Mouse (Mus musculus): ENCODE results near the gene Gm1673.
A peak's percentile ranks its signal among the peaks of the same experiment; 100 is the strongest.
"Not testable (repeated sequence)": the region's sequence is repeated elsewhere in the genome, so short reads cannot be mapped to it uniquely, and the experiment has no call there.

Gm1673 gene

DNA sequence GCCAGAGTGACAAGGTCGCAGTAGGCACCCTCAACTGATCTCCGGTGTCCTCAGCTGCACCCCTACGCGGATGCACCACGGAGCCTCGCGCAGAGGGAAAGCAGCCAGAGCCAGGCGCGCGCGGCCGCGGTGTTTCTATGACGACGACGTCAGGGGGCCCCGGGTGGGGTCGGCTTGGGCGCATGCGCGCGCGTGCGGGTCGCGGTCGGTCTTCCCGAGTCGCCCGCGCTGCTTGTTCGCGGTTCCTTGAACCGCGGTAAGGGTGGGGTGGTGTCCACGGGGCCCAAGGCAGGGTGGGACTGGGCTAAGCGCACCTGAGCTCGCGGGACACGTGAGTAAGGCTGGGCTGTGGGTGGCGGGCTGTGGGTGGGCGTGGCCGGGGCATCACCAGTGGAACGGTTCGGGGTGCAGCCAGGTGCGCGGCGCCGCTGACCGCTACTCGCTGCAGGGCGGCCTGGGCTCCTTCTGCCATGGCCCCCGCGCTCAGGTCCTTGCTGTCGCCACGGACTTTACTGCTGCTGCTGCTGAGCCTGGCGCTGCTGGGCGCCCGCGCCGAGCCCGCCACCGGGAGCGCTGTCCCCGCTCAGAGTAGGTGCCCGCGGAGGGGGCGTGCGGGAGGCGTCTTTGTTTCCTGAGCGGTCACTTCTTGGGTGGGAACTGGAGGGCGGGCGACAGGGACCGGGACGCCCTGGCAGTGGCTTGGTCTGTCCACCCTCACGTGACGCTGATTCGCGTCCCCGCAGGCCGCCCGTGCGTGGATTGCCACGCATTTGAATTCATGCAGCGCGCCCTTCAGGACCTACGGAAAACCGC lies at the start of gene Gm1673:
Gene Gm1673, plus strand, starts transcription at position 125 of the 813 bp plus-strand sequence.
- DNase-seq (ENCODE audit: low read depth, low spot score) = peak; percentile 83

DNA sequence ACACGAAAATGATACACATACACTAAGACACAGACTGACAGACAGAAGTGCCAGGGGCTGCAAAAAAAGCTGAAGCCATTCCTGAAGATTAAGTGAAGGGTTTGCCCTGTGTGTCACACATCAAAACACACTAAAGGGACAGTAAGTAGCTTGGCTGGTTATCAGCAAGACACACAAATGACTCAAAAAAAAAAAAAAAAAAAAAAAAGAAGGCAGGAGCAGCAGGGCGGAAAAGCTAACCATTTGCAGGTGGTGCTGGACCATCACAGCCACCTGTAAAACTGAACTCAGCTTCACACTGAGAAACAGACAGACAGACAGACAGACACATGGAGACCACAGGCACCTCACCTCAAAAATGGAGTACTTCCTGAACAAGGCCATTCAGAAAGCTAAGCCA lies 49.2 kb upstream of the Gm1673 start:
- DNase-seq (ENCODE audit: low read depth, low spot score) = no peak

DNA sequence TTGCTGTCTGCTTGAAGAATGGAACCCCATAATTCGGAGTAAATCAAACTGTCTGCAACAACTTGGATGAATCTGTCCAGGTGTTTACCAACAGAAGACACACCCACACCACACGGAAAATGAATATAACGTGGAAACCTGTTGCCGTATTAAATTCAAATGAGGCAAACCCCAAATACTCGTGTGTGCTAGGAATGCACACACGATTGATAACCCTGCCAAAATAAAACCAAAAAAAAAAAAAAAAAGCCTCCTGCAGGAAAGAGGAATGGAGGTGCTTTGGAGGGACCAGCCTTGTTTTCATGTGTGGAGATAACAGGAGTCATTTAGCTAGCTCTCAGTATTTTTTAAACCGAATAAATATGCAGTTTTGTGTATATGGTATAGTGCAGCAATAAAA lies 48.4 kb upstream of the Gm1673 start:
- DNase-seq (ENCODE audit: low read depth, low spot score) = no peak

DNA sequence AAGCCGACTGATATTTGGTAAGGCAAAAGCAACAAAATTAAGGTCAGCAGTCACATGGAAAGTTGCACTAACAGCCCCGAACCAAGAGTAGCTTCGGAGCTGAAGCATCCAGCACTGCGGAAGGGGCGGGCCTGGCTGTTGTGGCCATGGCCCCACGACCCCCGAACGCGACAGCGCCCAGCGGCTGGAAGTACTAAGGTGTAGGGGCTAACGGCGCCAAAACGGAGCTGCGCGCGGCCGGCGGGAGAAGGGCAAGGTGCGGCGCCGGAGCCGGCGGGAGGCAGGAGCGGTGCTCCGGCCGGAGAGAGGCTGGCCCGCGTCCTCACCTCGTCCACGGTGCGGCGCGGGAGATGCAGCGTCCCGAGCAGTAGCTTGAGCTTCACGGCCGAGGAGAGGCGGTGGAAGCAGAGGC lies 47.5 kb upstream of the Gm1673 start:
- peak; percentile 30 for DNase-seq (ENCODE audit: low read depth, low spot score)

DNA sequence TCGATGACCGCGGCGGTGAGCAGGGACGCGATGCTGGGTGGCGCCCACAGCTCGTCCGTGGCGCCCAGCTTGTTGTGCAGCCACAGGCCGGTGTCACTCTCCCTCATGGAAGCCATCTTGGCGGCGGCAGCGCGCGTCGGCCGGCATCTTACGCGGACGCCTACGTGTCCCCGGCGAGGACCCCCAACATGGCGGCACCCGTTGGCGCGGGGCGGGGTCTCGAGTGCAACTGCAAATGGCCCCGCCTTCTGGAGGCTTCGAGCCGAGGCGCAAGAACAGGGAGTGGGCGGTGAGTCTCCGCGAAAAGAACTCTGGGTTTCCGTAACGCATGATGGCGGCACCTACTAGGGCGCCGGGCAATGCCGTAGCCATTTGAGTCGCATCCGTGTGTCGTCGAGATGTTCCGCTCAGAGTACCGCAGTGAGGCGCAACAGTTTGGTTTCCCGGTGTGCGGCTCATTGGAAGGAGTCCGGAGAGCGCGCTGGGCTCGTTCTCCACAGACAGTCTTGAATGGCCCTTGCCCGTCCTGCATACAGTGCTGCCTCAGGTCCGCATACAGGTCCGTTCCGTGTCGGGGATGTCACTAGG lies 47.0 kb upstream of the Gm1673 start, which contains the start of gene Nelfa:
Gene Nelfa, minus strand, starts transcription at position 294 of the 588 bp plus-strand sequence.
- peak; percentile 98 for DNase-seq (ENCODE audit: low read depth, low spot score)

DNA sequence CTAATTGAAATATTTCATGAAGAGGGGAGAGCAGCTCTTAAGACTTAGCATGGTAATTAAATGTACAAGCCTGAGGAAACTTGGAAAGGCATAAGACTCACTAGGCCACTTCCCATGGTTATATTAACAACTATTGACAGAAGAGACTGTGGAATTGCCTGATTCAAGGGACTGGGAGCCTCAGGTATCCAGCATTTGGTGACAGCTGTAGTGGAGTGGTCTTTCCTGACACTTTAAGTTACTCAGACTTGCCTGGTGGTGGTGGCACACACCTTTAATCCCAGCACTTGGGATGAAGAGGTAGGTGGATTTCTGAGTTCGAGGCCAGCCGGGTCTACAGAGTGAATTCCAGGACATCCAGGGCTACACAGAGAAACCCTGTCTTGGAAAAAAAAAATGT lies 46.0 kb upstream of the Gm1673 start:
- no peak for DNase-seq (ENCODE audit: low read depth, low spot score)

DNA sequence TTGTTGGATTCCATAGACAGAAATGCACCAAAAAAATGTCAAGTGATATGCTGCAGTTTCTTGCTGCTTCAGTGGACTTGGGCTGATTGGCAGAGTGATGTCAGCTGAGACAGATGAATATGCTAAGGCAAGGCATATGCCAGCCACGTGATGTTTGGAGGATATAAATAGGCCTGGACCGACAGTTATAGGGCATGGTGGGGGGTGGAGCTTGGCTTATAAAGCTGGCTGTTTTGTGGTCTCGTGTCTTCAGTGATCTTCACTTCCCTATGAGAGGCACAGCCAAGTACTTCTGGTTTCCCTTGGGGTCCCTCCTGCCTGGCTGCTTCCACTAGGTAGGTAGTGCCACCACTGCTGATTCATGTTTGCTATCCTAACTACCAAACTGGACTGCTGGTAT lies 44.8 kb upstream of the Gm1673 start:
- no peak for DNase-seq (ENCODE audit: low read depth, low spot score)

DNA sequence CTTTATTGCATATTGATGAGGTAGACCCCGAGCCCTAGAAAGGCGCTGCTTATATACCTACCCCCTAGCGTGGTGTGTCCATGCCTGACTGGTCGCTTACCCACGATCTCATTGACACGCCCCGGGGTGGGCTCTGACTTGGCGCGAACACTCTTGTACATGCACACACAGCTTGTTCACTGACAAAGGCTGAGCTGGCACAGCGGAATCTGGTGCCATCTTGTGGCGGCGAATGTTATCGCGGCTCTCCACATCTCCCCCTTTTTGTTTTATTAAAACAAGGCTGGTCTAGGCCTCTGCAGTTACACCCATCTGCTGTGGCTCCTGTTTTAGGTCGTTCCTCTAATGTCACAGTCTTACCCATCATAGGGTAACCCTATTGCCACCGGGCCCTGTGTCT lies 36.2 kb upstream of the Gm1673 start:
- not testable (repeated sequence) for DNase-seq (ENCODE audit: low read depth, low spot score)

DNA sequence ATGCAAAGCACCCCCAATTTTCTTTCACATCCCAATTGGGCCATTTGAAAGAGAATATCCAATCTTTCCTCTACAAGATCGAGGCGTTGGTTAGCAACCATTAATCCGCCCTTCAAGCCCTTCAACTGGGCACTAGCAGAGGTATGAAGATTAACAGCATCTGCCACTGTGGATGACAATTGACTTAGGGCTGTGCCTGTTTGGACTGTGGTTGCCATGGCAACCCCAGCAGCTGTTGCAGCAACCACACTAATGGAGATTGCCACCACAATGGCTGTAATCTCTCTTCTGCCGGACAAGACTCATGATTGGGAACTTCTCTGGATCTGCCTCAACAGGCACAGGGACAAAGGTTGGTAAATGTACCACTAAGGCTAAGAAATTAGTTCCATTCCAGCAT lies 34.9 kb upstream of the Gm1673 start:
- DNase-seq (ENCODE audit: low read depth, low spot score) = peak; percentile 16

DNA sequence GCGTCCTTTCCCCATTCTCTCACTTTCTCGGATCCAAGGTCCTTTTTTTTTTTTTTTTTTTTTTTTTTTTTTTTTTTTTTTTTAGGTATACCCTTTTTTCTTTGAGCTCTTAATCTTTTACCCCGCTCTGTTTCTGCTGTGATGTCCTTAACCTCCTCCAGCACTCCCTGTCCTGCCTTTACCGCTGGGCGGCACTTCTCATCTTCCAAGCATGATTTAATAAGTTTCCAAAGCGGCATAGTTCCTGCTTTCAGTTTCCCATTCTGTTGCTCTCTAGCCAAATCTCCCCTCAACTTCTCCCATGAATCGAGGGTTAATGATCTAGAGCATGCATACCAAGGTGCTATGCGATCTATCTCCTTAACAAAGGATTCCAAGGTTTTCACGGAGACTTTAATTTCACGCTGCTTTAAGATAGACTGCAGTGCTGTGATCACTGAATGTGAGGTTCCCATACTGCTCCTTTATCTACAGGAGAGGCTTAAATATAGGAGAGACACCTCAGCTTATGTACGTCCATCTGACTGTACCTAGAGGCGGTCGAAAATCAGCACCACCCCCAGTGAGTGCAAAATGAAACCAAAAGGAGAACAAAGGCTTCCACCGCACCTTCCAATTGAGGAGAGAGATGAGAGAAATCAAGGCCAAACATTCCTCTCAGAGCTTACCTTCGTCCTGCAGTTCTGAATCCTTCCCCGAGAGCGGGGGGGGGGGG lies 29.6 kb upstream of the Gm1673 start:
- DNase-seq (ENCODE audit: low read depth, low spot score) = no peak

DNA sequence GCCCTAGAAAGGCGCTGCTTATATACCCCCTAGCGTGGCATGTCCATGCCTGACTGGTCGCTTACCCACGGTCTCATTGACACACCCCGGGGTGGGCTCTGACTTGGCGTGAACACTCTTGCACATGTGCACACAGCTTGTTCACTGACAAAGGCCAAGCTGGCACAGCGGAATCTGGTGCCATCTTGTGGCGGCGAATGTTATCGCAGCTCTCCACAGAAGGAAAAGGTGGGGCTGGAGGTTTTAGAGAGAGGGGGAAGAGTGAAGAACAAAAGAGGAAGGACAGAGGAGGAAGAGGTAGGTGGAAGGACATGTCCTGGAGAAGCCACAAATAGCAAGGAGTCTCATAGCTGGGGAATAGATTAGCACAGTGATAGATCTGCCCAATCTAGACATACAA lies 28.9 kb upstream of the Gm1673 start:
- peak; percentile 19 for DNase-seq (ENCODE audit: low read depth, low spot score)

DNA sequence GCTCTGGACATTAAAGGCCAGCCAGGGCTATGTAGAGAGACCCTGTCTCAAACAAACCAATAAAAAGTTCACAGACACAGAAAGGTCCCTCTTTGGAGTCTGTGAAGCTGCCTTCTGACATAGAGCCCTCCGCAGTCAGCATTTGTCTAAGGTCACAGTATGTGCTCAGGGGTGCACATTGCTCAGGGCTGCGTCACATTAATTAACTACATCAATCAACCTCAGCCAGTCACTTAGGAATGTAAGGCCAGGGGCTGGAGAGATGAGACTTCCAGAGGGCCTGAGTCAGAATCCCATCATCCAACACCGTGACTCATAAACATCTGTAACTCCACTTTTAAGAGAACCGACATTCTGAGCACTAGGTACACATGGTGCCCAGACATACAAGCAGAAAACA lies 27.4 kb upstream of the Gm1673 start:
- DNase-seq (ENCODE audit: low read depth, low spot score) = peak; percentile 43

DNA sequence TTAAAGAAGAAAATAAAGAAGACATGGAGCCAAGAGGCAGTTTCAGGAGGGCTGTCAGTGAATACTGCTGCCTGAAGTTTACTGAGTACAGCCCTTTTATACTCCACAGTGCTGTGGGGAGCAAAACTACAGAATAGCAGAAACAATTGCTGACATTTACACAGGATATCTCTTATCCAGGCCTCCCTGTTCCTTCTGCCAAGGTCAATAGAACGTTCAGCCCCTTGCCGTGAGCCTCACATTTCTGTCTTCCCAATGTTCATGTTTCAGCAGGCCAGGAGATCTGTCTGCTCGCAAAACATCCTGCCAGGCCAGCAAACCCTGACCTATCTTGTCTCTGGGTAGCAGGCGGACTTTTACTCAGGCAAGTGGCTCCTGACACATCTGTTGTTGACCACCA lies 23.9 kb upstream of the Gm1673 start:
- DNase-seq (ENCODE audit: low read depth, low spot score) = no peak

DNA sequence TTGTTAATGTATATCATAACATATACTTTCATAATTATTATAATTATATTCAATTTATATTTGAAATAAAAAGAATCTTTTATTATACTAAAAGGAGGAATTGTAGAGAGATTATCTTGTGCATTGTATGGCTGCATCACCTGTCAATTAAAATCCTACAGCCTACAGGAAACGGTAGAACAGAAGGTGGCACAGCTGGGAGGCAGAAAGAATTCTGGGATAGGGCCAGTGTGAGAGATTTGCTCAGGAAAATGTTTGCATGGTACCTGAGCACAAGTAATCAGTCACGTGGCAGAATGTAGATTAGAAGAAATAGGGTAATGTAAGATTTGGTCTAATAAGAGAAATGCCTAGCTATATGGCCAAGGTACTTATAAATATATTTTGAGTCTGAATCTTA lies 8.5 kb upstream of the Gm1673 start:
- no peak for DNase-seq (ENCODE audit: low read depth, low spot score)

DNA sequence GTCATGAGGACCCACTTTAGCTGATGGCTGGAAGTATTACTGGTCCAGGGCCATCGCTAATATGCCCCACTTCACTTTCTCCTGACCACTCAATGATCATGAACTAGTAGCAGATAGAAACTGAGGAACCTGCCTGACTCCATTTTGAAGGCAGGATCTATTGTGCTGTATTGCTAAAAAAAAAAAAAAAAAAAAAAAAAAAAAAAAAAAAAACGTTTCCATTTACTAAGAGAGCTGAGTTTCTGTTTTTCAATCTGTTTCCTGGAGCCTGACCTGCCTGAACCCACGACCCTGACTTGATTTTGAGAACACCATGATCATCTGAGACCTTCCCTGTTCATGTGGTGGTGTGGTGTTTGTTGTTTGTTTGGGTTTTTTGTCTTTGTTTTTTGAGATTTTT lies 7.0 kb upstream of the Gm1673 start:
- DNase-seq (ENCODE audit: low read depth, low spot score) = no peak

DNA sequence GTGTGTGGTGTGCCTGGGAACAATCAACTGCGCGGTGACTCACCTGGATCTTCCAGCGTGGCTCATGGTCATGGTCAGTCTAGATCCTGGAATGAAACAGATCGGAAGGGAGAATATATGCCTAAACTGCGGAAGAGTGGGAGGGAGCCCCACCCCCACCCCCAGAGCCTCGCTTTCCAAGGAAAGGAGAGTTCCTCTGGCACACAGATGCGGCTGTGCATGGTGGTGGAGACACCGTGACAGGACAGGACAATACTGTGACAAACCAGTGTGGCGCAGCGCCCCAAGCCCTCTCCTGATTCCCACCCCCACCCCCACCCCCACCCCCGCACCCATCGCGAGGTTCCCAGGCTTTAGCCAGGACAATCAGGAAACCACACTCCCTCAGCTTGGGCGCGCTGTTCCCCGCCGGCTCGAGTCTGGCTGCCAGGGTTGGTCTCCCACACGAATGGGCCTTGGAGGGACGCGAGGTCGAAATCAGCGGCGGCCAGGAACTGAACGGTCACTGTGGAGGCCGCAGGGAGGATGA lies 438 bp upstream of the Gm1673 start:
- no peak for DNase-seq (ENCODE audit: low read depth, low spot score)

DNA sequence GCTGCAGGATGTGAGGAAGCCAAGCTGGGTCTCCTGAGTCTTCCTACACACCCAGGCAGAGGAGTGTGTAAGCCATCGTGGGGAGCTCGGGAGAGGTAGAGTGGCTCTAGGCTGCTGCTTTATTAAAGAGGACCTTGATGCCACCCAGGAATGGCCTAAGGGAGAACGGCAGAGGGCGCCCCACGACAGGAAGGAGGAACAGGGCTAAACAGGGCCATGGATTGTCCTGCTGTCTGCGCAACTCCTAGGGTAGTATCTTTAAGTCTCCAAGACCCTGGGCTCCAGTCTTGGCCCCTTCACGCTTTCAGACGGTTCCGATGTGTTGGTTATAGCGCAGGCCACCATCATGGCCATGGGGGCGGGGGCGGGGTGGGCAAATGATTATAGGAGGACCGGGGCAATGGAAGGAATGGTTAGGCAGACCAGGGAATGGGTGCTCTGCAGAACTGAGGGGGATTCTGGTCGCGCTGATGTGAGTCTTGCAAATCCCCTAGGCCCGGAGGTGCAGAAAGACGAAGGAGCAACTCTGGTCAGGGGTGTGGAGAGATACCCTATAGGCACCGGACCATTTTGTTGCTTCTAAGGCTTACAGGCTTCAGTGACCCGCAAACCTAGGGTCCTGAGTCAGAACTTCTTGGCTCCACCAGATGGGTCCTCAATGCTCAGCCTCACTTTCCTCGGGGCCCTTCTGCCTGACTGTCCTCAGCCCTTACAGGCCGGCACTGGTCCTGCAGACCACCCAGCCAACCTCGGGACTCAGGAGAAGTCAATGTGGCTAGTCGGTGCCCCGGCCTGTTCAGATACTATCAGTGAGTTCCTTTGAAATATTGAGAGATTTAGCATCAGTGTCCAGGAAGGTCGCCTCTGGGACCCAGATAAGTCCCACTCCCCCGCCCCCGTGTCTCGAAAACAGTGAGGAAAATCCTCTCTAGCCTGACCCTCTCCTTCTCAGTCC lies 11.7 kb downstream of the Gm1673 start:
- DNase-seq (ENCODE audit: low read depth, low spot score) = no peak

DNA sequence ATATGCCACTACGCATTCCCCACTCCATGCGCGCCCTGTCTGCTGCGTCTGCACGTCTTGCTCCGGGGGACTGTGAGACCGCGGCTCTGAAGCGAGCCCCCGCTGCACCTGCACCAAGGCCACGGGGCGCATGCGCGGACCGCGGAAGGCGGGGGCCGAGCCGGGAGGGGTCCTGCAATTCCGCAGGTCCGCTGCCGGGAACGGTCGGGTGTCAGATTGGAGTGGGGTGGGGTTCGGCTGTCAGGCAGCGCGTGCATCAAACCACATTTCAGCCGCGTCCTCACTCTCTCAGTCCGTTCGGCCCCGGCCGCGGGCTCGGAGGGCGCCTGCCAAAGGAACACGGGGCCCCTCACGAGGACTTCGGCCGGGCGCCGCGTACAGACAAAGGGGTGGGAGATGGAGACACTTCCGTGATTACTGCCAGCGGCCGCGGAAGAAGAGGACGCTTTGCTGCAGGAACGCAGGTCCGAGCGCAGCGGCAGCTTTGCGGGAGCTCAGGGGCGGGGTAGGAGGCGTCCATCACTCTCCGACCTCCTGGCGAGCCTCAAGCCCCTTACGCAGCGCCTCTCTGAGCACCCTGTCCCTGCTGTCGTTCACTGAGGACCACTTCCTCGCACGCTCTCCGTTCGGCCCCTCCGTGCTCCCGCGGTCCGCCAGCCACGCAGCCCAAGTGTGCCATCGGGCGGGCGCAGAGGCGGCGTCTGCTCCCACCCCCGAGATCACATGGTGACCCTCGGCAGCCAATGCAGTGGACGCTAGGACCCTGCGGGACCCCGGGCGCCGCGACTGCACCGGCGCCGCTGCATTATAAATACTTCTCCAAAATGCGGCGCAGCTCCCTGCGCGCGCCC lies 12.8 kb downstream of the Gm1673 start, which contains the start of gene Nat8l:
Gene Nat8l, plus strand, starts transcription at position 142 of the 851 bp plus-strand sequence.
- peak; percentile 70 for DNase-seq (ENCODE audit: low read depth, low spot score)

DNA sequence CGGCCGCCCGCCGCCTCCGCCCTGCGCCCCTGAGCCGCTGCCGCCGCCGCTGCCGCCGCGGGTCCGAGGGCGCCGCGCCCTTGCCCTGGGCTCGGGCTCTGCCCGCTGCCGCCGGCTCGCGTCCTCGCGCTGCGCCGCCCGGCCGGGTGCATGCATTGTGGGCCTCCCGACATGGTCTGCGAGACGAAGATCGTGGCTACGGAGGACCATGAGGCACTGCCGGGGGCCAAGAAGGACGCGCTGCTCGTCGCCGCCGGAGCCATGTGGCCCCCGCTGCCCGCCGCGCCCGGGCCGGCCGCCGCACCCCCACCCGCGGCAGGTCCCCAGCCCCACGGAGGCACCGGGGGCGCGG lies 13.4 kb downstream of the Gm1673 start:
- no peak for DNase-seq (ENCODE audit: low read depth, low spot score)

DNA sequence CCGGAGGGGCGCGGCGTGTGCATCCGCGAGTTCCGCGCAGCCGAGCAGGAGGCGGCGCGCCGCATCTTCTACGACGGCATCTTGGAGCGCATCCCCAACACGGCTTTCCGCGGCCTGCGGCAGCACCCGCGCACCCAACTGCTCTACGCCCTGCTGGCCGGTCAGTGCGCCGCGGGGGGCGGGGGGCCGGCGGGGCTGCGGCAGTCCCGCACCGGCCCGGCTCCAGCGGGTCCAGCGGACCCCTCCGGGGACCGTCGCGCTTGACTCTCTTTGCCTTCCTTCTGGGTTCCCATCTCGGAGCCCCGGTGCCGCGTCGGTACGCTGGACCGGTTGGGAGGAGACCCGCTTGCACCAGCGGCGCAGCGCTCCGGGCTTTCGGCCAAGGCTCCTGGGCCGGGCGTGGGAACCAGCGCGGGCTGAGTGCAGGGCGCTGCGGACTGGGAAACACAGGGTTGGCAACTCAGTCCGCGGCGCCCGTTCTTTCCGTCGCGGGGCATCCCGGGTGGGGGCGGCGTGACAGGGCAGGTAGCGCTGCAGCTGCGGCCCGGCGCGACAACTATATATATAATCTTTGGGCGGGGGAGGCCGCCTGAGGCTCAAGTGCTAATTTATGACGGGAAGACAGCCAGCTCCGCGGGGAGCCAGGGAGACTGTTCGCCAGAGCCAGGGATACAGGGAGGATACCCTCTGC lies 14.0 kb downstream of the Gm1673 start:
- no peak for DNase-seq (ENCODE audit: low read depth, low spot score)

Measured in forelimb bud, embryonic 11.5 days (tissue).